Mouse (Mus musculus) heart, postnatal 0 days (tissue): ENCODE results near the gene Adgrl1.

Experiments
- CTCF ChIP-seq: IDR thresholded peaks from 2 replicates; pipeline ENCODE4 v1.5.1; 2016; ENCODE audit warnings: antibody characterized with exemption, control low read depth, low read depth
- EP300 ChIP-seq: IDR thresholded peaks from 2 replicates; pipeline ENCODE4 v1.6.1; 2016; ENCODE audit warnings: antibody characterized with exemption, low read depth

DNA sequence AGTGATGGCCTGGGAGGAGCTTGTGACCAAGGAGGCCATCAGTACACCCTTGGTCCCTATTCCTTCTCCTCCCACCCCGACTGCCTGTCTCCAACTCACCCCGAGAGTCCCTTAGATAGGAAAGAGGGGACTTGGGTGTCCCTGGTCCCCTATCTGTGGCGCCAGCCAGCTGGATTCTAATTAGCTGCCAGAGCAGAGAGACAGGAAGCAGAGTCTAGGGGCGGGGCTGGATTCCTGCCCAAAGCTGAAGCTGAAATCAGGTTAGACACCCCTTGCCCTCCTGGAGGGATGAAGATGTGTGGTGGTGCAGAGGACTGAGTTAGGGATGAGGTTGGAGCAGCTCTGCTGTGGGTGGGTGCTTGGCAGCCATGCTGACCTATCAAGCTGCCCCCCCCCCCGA, 15.0 kb downstream of the Adgrl1 start:
- no peak for TF ChIP-seq CTCF
- no peak for TF ChIP-seq EP300
